8 mouse cellular contexts compared by ENCODE assay signal in genomic region chr19:6856281-6857002, GRCm38 (mm10). TPM values are rescaled to one million over a fixed set of nuclear protein-coding genes. Genes with fewer than 3 reads are reported as not detected.
A peak's percentile ranks its signal among the peaks of the same experiment; 100 is the strongest.
DNase-seq lines count a peak whose midpoint lies in the region; ATAC-seq and TF ChIP-seq lines count a peak whose summit lies in the region.

No protein-coding gene starts in this region.

- no peak for ATAC-seq in heart, embryonic 13.5 days (ENCODE audit: extremely low read depth, insufficient number of reproducible peaks, low FRiP score, low TSS enrichment)
- no peak for ATAC-seq in liver, embryonic 16.5 days (ENCODE audit: low read depth)

- TF ChIP-seq CTCF in CH12.LX (conservative IDR thresholded peaks at IDR 0.05 in 1 of 2, IDR thresholded peaks at IDR 0.05 in 1 of 2; ENCODE audit: low read depth in 2 of 2, low read length in 2 of 2), result peak in 1 of 2 experiments; percentile 59; a peak in 2 of 4 replicates

- H3K36me3 ChIP-seq in heart, embryonic 13.5 days, result no peaks in the 10 kb centered on the region
- H3K36me3 ChIP-seq in CH12.LX (replicated peaks in 1 of 2; ENCODE audit: control insufficient read depth in 1 of 2, insufficient read depth in 1 of 2, low read length in 1 of 2), result peaks cover 46 to 59% of the 10 kb centered on the region in 2 experiments
- H3K36me3 ChIP-seq in liver, embryonic 16.5 days (ENCODE audit: control insufficient read depth, insufficient read depth), result no peaks in the 10 kb centered on the region

- H3K4me3 ChIP-seq in heart, embryonic 13.5 days, result no peak overlapping the region
- H3K4me3 ChIP-seq in CH12.LX (replicated peaks in 1 of 3; ENCODE audit: low read depth in 2 of 3, low read length in 2 of 3, poor library complexity in 1 of 3), result peak overlapping the region; percentile 53 to 85 (median 65)
- peak overlapping the region; percentile 18; the same call in 1 of the 2 replicates for H3K4me3 ChIP-seq in liver, embryonic 16.5 days (ENCODE audit: low read depth, low read length)

- peaks cover 15% of the 10 kb centered on the region for H3K4me1 ChIP-seq in heart, embryonic 13.5 days
- peaks cover 25 to 53% of the 10 kb centered on the region in 2 experiments for H3K4me1 ChIP-seq in CH12.LX (ENCODE audit: control insufficient read depth in 1 of 2, insufficient read depth in 2 of 2)
- H3K4me1 ChIP-seq in liver, embryonic 16.5 days (ENCODE audit: control insufficient read depth, low read depth, low read length), result peaks cover 17% of the 10 kb centered on the region

- dilution Hi-C loops in CH12.LX (cut with MboI; ENCODE audit: extremely low pct_ligation_motif_present, extremely low pct_unique_long_range_greater_than_20kb, low sequenced_read_pairs), result no loop called here

- no peak for DNase-seq in heart, postnatal 25 days (ENCODE audit: low spot score)
- peak; percentile 89 for DNase-seq in CH12.LX (ENCODE audit: extremely low read depth)
- DNase-seq in embryo, embryonic 9.5 days (ENCODE audit: extremely low spot score), result peak; percentile 37
- peak; percentile 72 for DNase-seq in kidney, adult 9 months
- DNase-seq in right cerebral cortex, postnatal 10 days (ENCODE audit: low spot score in 2 of 2), result peak; percentile 83 to 85
- no peak for DNase-seq in urinary bladder, postnatal 36 days (ENCODE audit: low spot score in 2 of 2)

- peak; percentile 43 for TF ChIP-seq RAD21 in CH12.LX (IDR thresholded peaks at IDR 0.05; ENCODE audit: low read depth, low read length)

- H3K9me3 ChIP-seq in heart, embryonic 13.5 days, result no peaks in the 10 kb centered on the region
- no peaks in the 10 kb centered on the region for H3K9me3 ChIP-seq in CH12.LX (replicated peaks; ENCODE audit: low read length)
- H3K9me3 ChIP-seq in liver, embryonic 16.5 days (replicated peaks; ENCODE audit: control insufficient read depth, low read length), result no peaks in the 10 kb centered on the region

- in situ Hi-C loops in CH12.LX (cut with MboI; ENCODE audit: low pct_ligation_motif_present, low pct_unique_long_range_greater_than_20kb, low sequenced_read_pairs), result no loop called here

- intact Hi-C loops in heart, postnatal 25 days (cut with DNase I), result no loop called here

- H3K4me2 ChIP-seq in heart, embryonic 13.5 days, result 0 out of 2 replicates have a peak overlapping the region, but pooled peaks have one; percentile 70
- H3K4me2 ChIP-seq in CH12.LX (ENCODE audit: insufficient read depth, low read depth, poor library complexity, severe bottlenecking), result peak overlapping the region; percentile 35
- peak overlapping the region; percentile 29; the same call in 1 of the 2 replicates for H3K4me2 ChIP-seq in liver, embryonic 16.5 days (ENCODE audit: low read depth, low read length)

- no peak for TF ChIP-seq EP300 in CH12.LX (IDR thresholded peaks at IDR 0.05; ENCODE audit: low read length)

- H3K27ac ChIP-seq in heart, embryonic 13.5 days (replicated peaks), result no peak overlapping the region
- H3K27ac ChIP-seq in CH12.LX (ENCODE audit: insufficient read depth, low read depth), result peak overlapping the region; percentile 95
- peak overlapping the region; percentile 40; the same call in 1 of the 2 replicates for H3K27ac ChIP-seq in liver, embryonic 16.5 days (ENCODE audit: low read length)

- TF ChIP-seq POLR2A in CH12.LX (IDR thresholded peaks at IDR 0.05; ENCODE audit: low read depth, low read length), result no peak

- H3K27me3 ChIP-seq in heart, embryonic 13.5 days (replicated peaks), result peaks cover 45% of the 10 kb centered on the region
- H3K27me3 ChIP-seq in CH12.LX (replicated peaks), result no peaks in the 10 kb centered on the region
- H3K27me3 ChIP-seq in liver, embryonic 16.5 days (ENCODE audit: control insufficient read depth, insufficient read depth, low read depth, low read length), result no peaks in the 10 kb centered on the region

- 47% methylated on average over 12 of the region's 12 CpGs for WGBS in heart, embryonic 13.5 days
- WGBS in liver, embryonic 16.5 days (ENCODE audit: insufficient replicate concordance), result 43% methylated on average over 12 of the region's 12 CpGs

- H3K9ac ChIP-seq in heart, embryonic 13.5 days, result no peak overlapping the region
- H3K9ac ChIP-seq in CH12.LX (ENCODE audit: insufficient read depth, low read depth), result peak overlapping the region; percentile 92
- H3K9ac ChIP-seq in liver, embryonic 16.5 days (ENCODE audit: low read depth, low read length), result no peak overlapping the region

- H3K79me2 ChIP-seq in CH12.LX (replicated peaks; ENCODE audit: control insufficient read depth, extremely low read depth, insufficient read depth, poor library complexity, severe bottlenecking), result peaks cover 23% of the 10 kb centered on the region

TF ChIP-seq in CH12.LX, 34 proteins besides CTCF, POLR2A, EP300 and RAD21:
- no peak for TF ChIP-seq MYC (IDR thresholded peaks at IDR 0.05; ENCODE audit: low read depth, low read length)
- TF ChIP-seq MAZ (IDR thresholded peaks at IDR 0.05; ENCODE audit: low read depth, low read length), result no peak
- TF ChIP-seq NELFE (IDR thresholded peaks at IDR 0.05; ENCODE audit: low read depth, low read length), result peak; percentile 32; the same call in 1 of the 2 replicates
- no peak for TF ChIP-seq USF2 (conservative IDR thresholded peaks at IDR 0.05; ENCODE audit: low read depth, low read length)
- TF ChIP-seq TBP (conservative IDR thresholded peaks at IDR 0.05; ENCODE audit: low read depth, low read length), result 0 out of 2 replicates have a peak, but pooled peaks have one; percentile 44
- no peak for TF ChIP-seq PAX5 (IDR thresholded peaks at IDR 0.05; ENCODE audit: low read length)
- TF ChIP-seq ETS1 (conservative IDR thresholded peaks at IDR 0.05; ENCODE audit: low read depth, low read length), result peak; percentile 53
- TF ChIP-seq MXI1 (IDR thresholded peaks at IDR 0.05; ENCODE audit: low read depth, low read length), result peak; percentile 72
- TF ChIP-seq GABPA (IDR thresholded peaks at IDR 0.05; ENCODE audit: insufficient replicate concordance, low read depth, low read length), result no peak
- TF ChIP-seq ZMIZ1 (IDR thresholded peaks at IDR 0.05; ENCODE audit: low read depth, low read length), result 0 out of 2 replicates have a peak, but pooled peaks have one; percentile 11
- no peak for TF ChIP-seq JUN (IDR thresholded peaks at IDR 0.05; ENCODE audit: insufficient read depth, low read depth, low read length)
- TF ChIP-seq ELF1 (IDR thresholded peaks at IDR 0.05; ENCODE audit: low read depth, low read length), result peak; percentile 25
- TF ChIP-seq TCF12 (IDR thresholded peaks at IDR 0.05; ENCODE audit: low read depth, low read length), result 0 out of 2 replicates have a peak, but pooled peaks have one; percentile 8
- peak; percentile 83 for TF ChIP-seq SIN3A (IDR thresholded peaks at IDR 0.05; ENCODE audit: low read length)
- TF ChIP-seq SMC3 (IDR thresholded peaks at IDR 0.05; ENCODE audit: low read depth, low read length), result peak; percentile 44
- no peak for TF ChIP-seq E2F4 (IDR thresholded peaks at IDR 0.05; ENCODE audit: insufficient replicate concordance, low read depth, low read length)
- TF ChIP-seq JUND (conservative IDR thresholded peaks at IDR 0.05; ENCODE audit: low read depth, low read length), result no peak
- peak; percentile 32 for TF ChIP-seq HCFC1 (IDR thresholded peaks at IDR 0.05; ENCODE audit: low read depth, low read length)
- TF ChIP-seq MAX (IDR thresholded peaks at IDR 0.05; ENCODE audit: low read length), result peak; percentile 62; the same call in 1 of the 2 replicates
- TF ChIP-seq NRF1 (IDR thresholded peaks at IDR 0.05; ENCODE audit: low read depth, low read length), result no peak
TF ChIP-seq in CH12.LX: peak in this region for 11.

RNA-seq across cellular contexts. Expression of gene Ccdc88b, which starts 1.6 kb away (rescaled TPM):
- 0.39 and 1.3 TPM in 2 replicates for polyA plus RNA-seq in heart, embryonic 13.5 days (2015; fragmentation: Nextera tagmentation; extraction: Ambion mirVana)
- total RNA-seq in heart, postnatal 25 days (2021), result under 1 TPM; 0.55 to 0.73 TPM
- total RNA-seq in CH12.LX (2012; rRNA removed), result 57.0 and 76.4 TPM in 2 replicates
- total RNA-seq in CH12.LX (2014; rRNA removed), result 19.3 and 20.5 TPM in 2 replicates
- polyA plus RNA-seq in CH12.LX (2012; ENCODE audit: insufficient read length, low read depth), result 53.0 and 56.4 TPM in 2 replicates
- polyA plus RNA-seq in liver, embryonic 16.5 days (2015; fragmentation: Nextera tagmentation; extraction: Ambion mirVana), result 1.9 and 2.8 TPM in 2 replicates

RNA-seq across cellular contexts. Expression of gene Rps6ka4, which starts 16.0 kb away (rescaled TPM):
- 14.1 and 15.4 TPM in 2 replicates for polyA plus RNA-seq in heart, embryonic 13.5 days (2015; fragmentation: Nextera tagmentation; extraction: Ambion mirVana)
- 10 to 100 TPM; 17.2 to 19.0 TPM for total RNA-seq in heart, postnatal 25 days (2021)
- 7.8 and 9.8 TPM in 2 replicates for total RNA-seq in CH12.LX (2012; rRNA removed)
- total RNA-seq in CH12.LX (2014; rRNA removed), result 6.5 and 6.6 TPM in 2 replicates
- 14.0 and 18.3 TPM in 2 replicates for polyA plus RNA-seq in CH12.LX (2012; ENCODE audit: insufficient read length, low read depth)
- polyA plus RNA-seq in liver, embryonic 16.5 days (2015; fragmentation: Nextera tagmentation; extraction: Ambion mirVana), result 5.0 and 5.5 TPM in 2 replicates

RNA-seq across cellular contexts. Expression of gene Trmt112, which starts 53.1 kb away (rescaled TPM):
- 79.1 and 93.8 TPM in 2 replicates for polyA plus RNA-seq in heart, embryonic 13.5 days (2015; fragmentation: Nextera tagmentation; extraction: Ambion mirVana)
- 10 to 100 TPM; 29.2 to 32.6 TPM for total RNA-seq in heart, postnatal 25 days (2021)
- total RNA-seq in CH12.LX (2012; rRNA removed) (191 and 198 TPM in 2 replicates), CH12.LX (2014; rRNA removed) (89.5 and 97.9 TPM in 2 replicates)
- polyA plus RNA-seq in CH12.LX (2012; ENCODE audit: insufficient read length, low read depth), result 158 and 212 TPM in 2 replicates
- polyA plus RNA-seq in liver, embryonic 16.5 days (2015; fragmentation: Nextera tagmentation; extraction: Ambion mirVana), result 57.3 and 62.3 TPM in 2 replicates

RNA-seq across cellular contexts. Expression of gene Prdx5, which starts 53.5 kb away (rescaled TPM):
- 217 and 232 TPM in 2 replicates for polyA plus RNA-seq in heart, embryonic 13.5 days (2015; fragmentation: Nextera tagmentation; extraction: Ambion mirVana)
- 100 to 1,000 TPM; 722 to 748 TPM for total RNA-seq in heart, postnatal 25 days (2021)
- total RNA-seq in CH12.LX (2012; rRNA removed), result 72.6 and 74.8 TPM in 2 replicates
- 77.2 and 83.5 TPM in 2 replicates for total RNA-seq in CH12.LX (2014; rRNA removed)
- 137 TPM in 2 replicates for polyA plus RNA-seq in CH12.LX (2012; ENCODE audit: insufficient read length, low read depth)
- polyA plus RNA-seq in liver, embryonic 16.5 days (2015; fragmentation: Nextera tagmentation; extraction: Ambion mirVana), result 140 and 161 TPM in 2 replicates

Comparison
In these comparisons a context has a peak if more than half of its experiments do, and no peak if none do; other contexts are left out.
1. DNase-seq: peak in CH12.LX (single experiment), embryo, embryonic 9.5 days (single experiment), kidney, adult 9 months (single experiment) and right cerebral cortex, postnatal 10 days (2 of 2); none in heart, postnatal 25 days (single experiment) and urinary bladder, postnatal 36 days (0 of 2).
2. RNA of gene Ccdc88b, which starts 1.6 kb away (polyA plus RNA-seq): 53.0 to 56.4 TPM in CH12.LX; 1.9 to 2.8 TPM in liver, embryonic 16.5 days and 0.39 to 1.3 TPM in heart, embryonic 13.5 days; every median in the first group is over 10 times any median in the second.
3. Peak in every context shown above with its lines, with median percentiles within 50 percentile points of each other: H3K4me2 ChIP-seq.